Comparison of ENCODE assay signal across 11 mouse cellular contexts in genomic region chr2:132497412-132498135, GRCm38 (mm10).
DNase-seq lines count a peak whose midpoint lies in the region; ATAC-seq and TF ChIP-seq lines count a peak whose summit lies in the region.
"Had no signal": no experiment of that assay in that cellular context is flagged by ENCODE, and none has a peak within 500 bp of the region (broad histone marks: within the 10 kb centered on the region; RNA-seq: fewer than 3 reads in every experiment).

No protein-coding gene starts in this region.

- DNase-seq in layer of hippocampus, adult 2 months (ENCODE audit: low spot score in 2 of 2): no peak
- no peak for DNase-seq in layer of hippocampus, adult 11-12 months (ENCODE audit: low spot score)
- DNase-seq in CD4-positive, CD25-positive, alpha-beta regulatory T cell, adult 2 months (ENCODE audit: low read depth, low spot score): peak; percentile 69
- no peak for DNase-seq in adrenal gland, postnatal 25 days
- DNase-seq in gastrocnemius, postnatal 14 days: no peak
- no peak for DNase-seq in urinary bladder, adult 18-20 months (ENCODE audit: low spot score in 2 of 2)
- DNase-seq: heart, postnatal 36 days had no signal

- ATAC-seq in activated CD4-positive, CD25-positive, alpha-beta regulatory T cell, adult 4 months: peak; percentile 86
- peak; percentile 85 for ATAC-seq in inflammation-experienced regulatory T-cells, adult 6 months

- intact Hi-C loops in gastrocnemius, postnatal 14 days (cut with DNase I; ENCODE audit: low total_unique reads): loop anchor here (10.0 kb wide), 1 partner anchor 113 kb away; the partner anchor contains the start of gene Prokr2

- no peak overlapping the region for H3K4me3 ChIP-seq in layer of hippocampus, adult 2 months
- H3K4me3 ChIP-seq: erythroblast, embryonic 14.5 days; myocyte had no signal

- no peak overlapping the region for H3K27ac ChIP-seq in layer of hippocampus, adult 2 months

- TF ChIP-seq CTCF in layer of hippocampus, adult 2 months (conservative IDR thresholded peaks at IDR 0.05): peak; percentile 74
